Mouse (Mus musculus): Measurements from ENCODE around the gene Atg9b. TPM values are rescaled to one million over a fixed set of nuclear protein-coding genes. Genes with fewer than 3 reads are reported as not detected.

Gene Atg9b
- polyA plus RNA-seq, 1 experiment from 2014 or later = 1.9 TPM

DNA sequence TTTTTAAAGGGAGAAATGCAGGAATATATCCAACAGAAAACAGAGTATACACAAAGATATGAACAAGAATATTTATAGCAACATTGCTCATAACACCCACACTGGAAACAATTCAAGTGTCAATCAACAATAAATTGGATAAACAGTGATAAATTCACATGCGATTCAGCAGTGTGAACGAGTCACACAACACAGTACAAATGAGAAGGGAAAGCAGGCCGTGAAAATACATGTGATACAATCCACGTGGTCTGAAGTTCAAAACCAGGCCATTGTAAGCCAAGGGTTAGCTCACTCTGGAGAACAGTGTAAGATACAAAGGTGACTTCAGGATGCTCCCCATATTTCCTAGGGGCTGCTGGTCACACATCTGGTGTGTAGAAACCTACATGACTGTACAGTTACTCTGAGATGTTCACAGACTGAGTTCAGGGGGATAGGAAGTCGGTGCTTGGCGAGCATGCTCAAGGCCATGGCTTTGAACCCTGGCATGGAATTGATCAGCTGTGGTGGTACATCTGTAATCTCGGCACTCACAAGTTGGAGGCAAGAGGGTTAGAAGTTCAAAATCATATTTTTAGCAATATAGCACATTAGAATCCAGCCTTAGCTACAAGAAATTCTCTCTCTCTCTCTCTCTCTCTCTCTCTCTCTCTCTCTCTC is 17.1 kb downstream of the Atg9b start:
- 0 out of 2 replicates have a peak, but pooled peaks have one; percentile 24 for ATAC-seq
- WGBS = 54% methylated on average over 7 of the region's 7 CpGs

DNA sequence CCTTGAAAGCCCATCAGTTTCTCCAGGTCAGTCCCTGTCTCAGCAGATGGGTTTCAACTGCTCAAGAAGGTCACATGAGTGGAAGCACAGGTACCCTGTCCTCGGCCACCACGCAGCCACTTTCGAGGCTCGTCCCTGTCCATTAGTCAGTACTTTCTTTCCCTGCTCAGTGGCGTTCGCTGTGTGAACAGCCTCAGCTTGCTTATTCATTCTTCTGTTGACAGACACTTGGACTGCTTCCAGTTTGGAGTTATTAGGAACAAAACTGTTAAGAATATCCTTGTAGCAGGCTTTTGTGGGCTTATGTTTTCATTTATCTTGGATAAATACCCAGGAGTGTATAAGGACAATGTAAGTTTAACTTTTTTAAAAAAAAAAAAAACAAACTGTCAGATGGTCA is 17.7 kb downstream of the Atg9b start:
- peak; percentile 56 for ATAC-seq
- Histone ChIP-seq H3K9ac (replicated peaks; ENCODE audit: low read depth, low read length) (no peak overlapping the region), H3K36me3 (ENCODE audit: control insufficient read depth, insufficient read depth) (no peaks in the 10 kb centered on the region), H3K4me2 (ENCODE audit: low read length) (no peak overlapping the region), H3K9me3 (ENCODE audit: control insufficient read depth, low read length) (no peaks in the 10 kb centered on the region), H3K27ac (ENCODE audit: low read length) (no peak overlapping the region), H3K4me1 (replicated peaks; ENCODE audit: control insufficient read depth, insufficient read depth, low read length) (peaks cover 11% of the 10 kb centered on the region), H3K4me3 (replicated peaks; ENCODE audit: low read length) (no peak overlapping the region), H3K27me3 (replicated peaks; ENCODE audit: control insufficient read depth, insufficient read depth, low read length) (no peaks in the 10 kb centered on the region)
- 13% methylated on average over 6 of the region's 6 CpGs for WGBS

More for the DNA sequence above, 17.1 kb downstream of the Atg9b start:
- no peak overlapping the region for H3K27ac ChIP-seq (ENCODE audit: low read length)
- no peaks in the 10 kb centered on the region for H3K27me3 ChIP-seq (replicated peaks; ENCODE audit: control insufficient read depth, insufficient read depth, low read length)
- no peak overlapping the region for H3K4me2 ChIP-seq (ENCODE audit: low read length)
- H3K9ac ChIP-seq (replicated peaks; ENCODE audit: low read depth, low read length) = no peak overlapping the region
- peaks cover 11% of the 10 kb centered on the region for H3K4me1 ChIP-seq (replicated peaks; ENCODE audit: control insufficient read depth, insufficient read depth, low read length)
- no peaks in the 10 kb centered on the region for H3K9me3 ChIP-seq (ENCODE audit: control insufficient read depth, low read length)
- no peaks in the 10 kb centered on the region for H3K36me3 ChIP-seq (ENCODE audit: control insufficient read depth, insufficient read depth)
- H3K4me3 ChIP-seq (replicated peaks; ENCODE audit: low read length) = no peak overlapping the region

DNA sequence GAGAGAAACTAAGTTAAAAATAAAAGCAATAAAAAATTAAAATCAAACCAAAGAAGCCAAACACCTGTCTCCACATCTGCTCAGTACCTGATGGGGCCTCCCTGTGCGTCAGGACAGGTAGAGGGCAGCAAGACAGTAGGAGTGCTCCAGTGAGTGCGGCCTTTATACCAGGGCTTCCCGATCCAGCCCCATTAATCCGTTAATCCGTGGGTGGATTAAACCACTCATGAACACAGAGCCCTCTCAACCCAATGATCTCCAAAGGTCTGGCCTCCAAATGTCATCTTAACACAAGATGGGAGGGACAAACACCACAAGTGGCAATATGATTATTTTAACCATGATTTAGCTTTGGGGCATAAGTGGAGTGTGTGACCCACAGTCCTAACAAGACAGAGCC is 18.1 kb downstream of the Atg9b start:
- WGBS = 49% methylated on average over 5 of the region's 5 CpGs
- no peak for ATAC-seq

DNA sequence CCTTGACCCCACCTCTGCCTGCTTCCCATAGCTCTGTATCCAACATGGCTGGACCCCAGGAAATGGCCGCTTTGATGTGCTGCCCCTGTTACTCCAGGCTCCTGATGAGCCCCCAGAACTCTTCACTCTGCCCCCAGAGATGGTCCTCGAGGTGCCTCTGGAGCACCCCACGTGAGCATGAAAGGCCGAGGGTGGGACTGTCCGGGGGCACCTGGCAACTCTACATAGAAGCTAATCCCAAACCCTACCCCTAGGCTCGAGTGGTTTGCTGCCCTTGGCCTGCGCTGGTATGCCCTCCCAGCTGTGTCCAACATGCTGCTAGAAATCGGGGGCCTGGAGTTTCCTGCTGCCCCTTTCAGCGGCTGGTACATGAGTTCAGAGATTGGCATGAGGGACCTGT is 22.2 kb downstream of the Atg9b start:
- H3K4me2 ChIP-seq (ENCODE audit: low read length) = no peak overlapping the region
- no peaks in the 10 kb centered on the region for H3K36me3 ChIP-seq (ENCODE audit: control insufficient read depth, insufficient read depth)
- H3K9ac ChIP-seq (replicated peaks; ENCODE audit: low read depth, low read length) = no peak overlapping the region
- no peak overlapping the region for H3K4me3 ChIP-seq (replicated peaks; ENCODE audit: low read length)
- no peaks in the 10 kb centered on the region for H3K9me3 ChIP-seq (ENCODE audit: control insufficient read depth, low read length)
- H3K4me1 ChIP-seq (replicated peaks; ENCODE audit: control insufficient read depth, insufficient read depth, low read length) = peaks cover 8% of the 10 kb centered on the region
- no peak for ATAC-seq
- H3K27ac ChIP-seq (ENCODE audit: low read length) = no peak overlapping the region
- 89% methylated on average over 9 of the region's 9 CpGs for WGBS
- H3K27me3 ChIP-seq (replicated peaks; ENCODE audit: control insufficient read depth, insufficient read depth, low read length) = no peaks in the 10 kb centered on the region

More for the DNA sequence above, 18.1 kb downstream of the Atg9b start:
- no peak overlapping the region for H3K4me2 ChIP-seq (ENCODE audit: low read length)
- no peak overlapping the region for H3K27ac ChIP-seq (ENCODE audit: low read length)
- no peaks in the 10 kb centered on the region for H3K27me3 ChIP-seq (replicated peaks; ENCODE audit: control insufficient read depth, insufficient read depth, low read length)
- no peak overlapping the region for H3K9ac ChIP-seq (replicated peaks; ENCODE audit: low read depth, low read length)
- H3K4me3 ChIP-seq (replicated peaks; ENCODE audit: low read length) = no peak overlapping the region
- H3K36me3 ChIP-seq (ENCODE audit: control insufficient read depth, insufficient read depth) = no peaks in the 10 kb centered on the region
- peaks cover 11% of the 10 kb centered on the region for H3K4me1 ChIP-seq (replicated peaks; ENCODE audit: control insufficient read depth, insufficient read depth, low read length)
- no peaks in the 10 kb centered on the region for H3K9me3 ChIP-seq (ENCODE audit: control insufficient read depth, low read length)

DNA sequence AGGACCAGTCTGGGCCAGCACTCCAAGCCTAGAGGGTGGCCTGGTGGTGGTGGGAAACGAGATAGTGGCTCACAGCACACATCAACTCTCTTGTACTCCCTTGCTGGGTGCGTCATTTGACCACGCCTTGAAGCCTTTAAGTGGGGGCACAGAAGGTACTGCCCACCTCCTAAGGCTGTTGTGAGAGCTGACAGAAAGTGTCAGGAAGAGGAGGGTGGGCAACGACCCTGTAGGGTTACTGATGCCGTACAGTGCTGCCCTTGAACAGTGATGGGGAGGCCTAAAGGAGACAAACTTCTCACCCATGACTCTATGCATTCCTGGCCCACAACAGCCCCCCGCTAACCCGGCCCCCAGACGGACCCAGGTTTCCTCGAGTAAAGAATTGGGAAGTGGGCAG is 25.5 kb downstream of the Atg9b start:
- 79% methylated on average over 9 of the region's 9 CpGs for WGBS
- Histone ChIP-seq H3K4me1 (replicated peaks; ENCODE audit: control insufficient read depth, insufficient read depth, low read length) (no peaks in the 10 kb centered on the region), H3K4me2 (ENCODE audit: low read length) (no peak overlapping the region), H3K4me3 (replicated peaks; ENCODE audit: low read length) (no peak overlapping the region), H3K9ac (replicated peaks; ENCODE audit: low read depth, low read length) (no peak overlapping the region), H3K27ac (ENCODE audit: low read length) (no peak overlapping the region), H3K9me3 (ENCODE audit: control insufficient read depth, low read length) (no peaks in the 10 kb centered on the region), H3K36me3 (ENCODE audit: control insufficient read depth, insufficient read depth) (no peaks in the 10 kb centered on the region), H3K27me3 (replicated peaks; ENCODE audit: control insufficient read depth, insufficient read depth, low read length) (no peaks in the 10 kb centered on the region)
- ATAC-seq = no peak

DNA sequence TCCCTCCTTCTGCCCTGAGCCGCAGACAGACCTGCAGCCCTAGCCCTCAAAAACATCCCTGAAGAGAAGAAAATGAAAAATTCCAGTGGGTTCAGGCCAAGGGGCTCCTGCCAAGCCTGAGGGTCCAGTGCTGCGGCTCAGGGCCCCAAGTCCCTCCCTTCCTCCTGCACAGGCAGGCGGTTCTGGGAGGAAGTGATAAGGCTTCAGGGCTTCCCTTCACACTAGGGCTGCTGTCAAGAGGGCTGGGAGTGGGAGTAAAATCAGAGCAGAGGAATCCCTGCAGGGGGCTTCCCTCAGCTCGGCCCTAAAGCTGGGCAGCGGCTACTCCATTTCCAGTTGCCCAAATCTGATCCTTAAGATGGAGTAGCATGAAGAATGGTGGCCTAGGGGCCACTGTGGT is 26.4 kb downstream of the Atg9b start:
- Histone ChIP-seq H3K4me1 (replicated peaks; ENCODE audit: control insufficient read depth, insufficient read depth, low read length) (no peaks in the 10 kb centered on the region), H3K4me2 (ENCODE audit: low read length) (no peak overlapping the region), H3K9ac (replicated peaks; ENCODE audit: low read depth, low read length) (no peak overlapping the region), H3K9me3 (ENCODE audit: control insufficient read depth, low read length) (no peaks in the 10 kb centered on the region), H3K36me3 (ENCODE audit: control insufficient read depth, insufficient read depth) (no peaks in the 10 kb centered on the region), H3K27me3 (replicated peaks; ENCODE audit: control insufficient read depth, insufficient read depth, low read length) (no peaks in the 10 kb centered on the region), H3K27ac (ENCODE audit: low read length) (no peak overlapping the region), H3K4me3 (replicated peaks; ENCODE audit: low read length) (no peak overlapping the region)
- ATAC-seq = no peak
- WGBS = 54% methylated on average over 5 of the region's 5 CpGs

DNA sequence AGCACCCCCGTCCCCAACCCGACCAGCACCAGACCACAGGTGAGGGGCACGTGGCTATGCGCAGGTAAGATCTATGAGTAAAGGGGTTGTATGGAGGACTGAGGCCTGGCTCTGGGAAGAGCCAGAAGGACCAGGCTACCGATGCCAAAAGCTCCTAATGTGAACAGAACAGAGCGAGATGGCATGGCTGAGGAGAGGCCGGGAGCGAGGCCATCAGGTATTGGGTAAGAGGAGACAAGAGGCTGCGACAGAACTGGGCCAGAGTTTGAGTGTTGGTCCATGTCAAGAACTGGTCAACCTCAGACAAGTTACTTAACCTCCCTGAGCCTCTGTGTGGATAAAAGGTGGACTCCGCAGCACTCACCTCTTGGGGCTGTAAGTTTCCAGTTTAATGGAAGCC is 27.0 kb downstream of the Atg9b start:
- H3K36me3 ChIP-seq (ENCODE audit: control insufficient read depth, insufficient read depth) = no peaks in the 10 kb centered on the region
- no peaks in the 10 kb centered on the region for H3K27me3 ChIP-seq (replicated peaks; ENCODE audit: control insufficient read depth, insufficient read depth, low read length)
- H3K9ac ChIP-seq (replicated peaks; ENCODE audit: low read depth, low read length) = no peak overlapping the region
- ATAC-seq = no peak
- H3K4me1 ChIP-seq (replicated peaks; ENCODE audit: control insufficient read depth, insufficient read depth, low read length) = no peaks in the 10 kb centered on the region
- H3K27ac ChIP-seq (ENCODE audit: low read length) = no peak overlapping the region
- WGBS = 85% methylated on average over 10 of the region's 10 CpGs
- no peak overlapping the region for H3K4me3 ChIP-seq (replicated peaks; ENCODE audit: low read length)
- no peak overlapping the region for H3K4me2 ChIP-seq (ENCODE audit: low read length)
- no peaks in the 10 kb centered on the region for H3K9me3 ChIP-seq (ENCODE audit: control insufficient read depth, low read length)

DNA sequence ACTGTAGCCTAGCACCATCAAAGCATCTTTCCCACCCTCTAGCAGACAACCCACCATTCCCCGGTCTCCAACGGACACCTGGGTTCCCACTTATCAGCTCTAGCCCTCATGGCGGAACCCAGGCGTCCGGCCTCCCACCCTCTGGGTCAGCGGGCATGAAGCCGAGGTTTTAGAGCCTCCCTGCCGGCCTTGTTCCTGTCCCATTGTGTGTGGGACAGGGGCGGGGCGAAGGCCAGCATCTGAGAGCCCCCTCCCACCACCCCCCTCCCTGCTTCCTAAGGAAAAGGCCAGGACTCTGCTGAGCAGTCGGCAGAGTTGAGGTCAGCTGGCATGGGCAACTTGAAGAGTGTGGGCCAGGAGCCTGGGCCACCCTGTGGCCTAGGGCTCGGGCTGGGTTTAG is 27.4 kb downstream of the Atg9b start, which contains the start of gene Nos3:
TSS of gene Nos3 (plus strand) at position 303 of the 400 bp plus-strand sequence.
- Histone ChIP-seq H3K27ac (ENCODE audit: low read length) (no peak within 1 kb of the TSS), H3K27me3 (replicated peaks; ENCODE audit: control insufficient read depth, insufficient read depth, low read length) (no peaks in the 10 kb centered on the region), H3K9me3 (ENCODE audit: control insufficient read depth, low read length) (no peaks in the 10 kb centered on the region), H3K4me3 (replicated peaks; ENCODE audit: low read length) (no peak within 1 kb of the TSS), H3K4me1 (replicated peaks; ENCODE audit: control insufficient read depth, insufficient read depth, low read length) (no peaks in the 10 kb centered on the region), H3K4me2 (ENCODE audit: low read length) (no peak within 1 kb of the TSS), H3K36me3 (ENCODE audit: control insufficient read depth, insufficient read depth) (no peaks in the 10 kb centered on the region), H3K9ac (replicated peaks; ENCODE audit: low read depth, low read length) (no peak within 1 kb of the TSS)
- WGBS = 27% methylated on average over 12 of the region's 12 CpGs
- ATAC-seq = no peak

DNA sequence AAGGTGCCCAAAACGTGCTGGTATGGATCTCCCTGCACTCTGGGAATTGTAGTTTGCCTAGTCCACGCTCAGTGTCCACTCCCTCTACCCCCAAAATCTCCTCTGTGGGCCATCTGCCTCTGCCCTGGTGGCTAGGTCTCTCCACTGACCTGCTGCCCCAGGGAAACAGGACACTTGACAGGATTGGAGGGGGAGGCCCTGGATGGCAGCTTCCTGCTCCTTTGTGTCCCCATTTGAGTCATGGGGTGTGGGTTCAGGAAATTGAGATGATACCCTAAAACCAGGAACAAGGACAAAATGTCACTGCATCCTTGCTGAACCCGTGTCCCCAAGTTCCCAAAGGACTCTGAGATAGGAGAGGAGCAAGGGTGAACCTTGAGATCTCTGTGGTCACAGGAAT is 27.9 kb downstream of the Atg9b start:
- Histone ChIP-seq H3K4me3 (replicated peaks; ENCODE audit: low read length) (no peak overlapping the region), H3K27ac (ENCODE audit: low read length) (no peak overlapping the region), H3K4me1 (replicated peaks; ENCODE audit: control insufficient read depth, insufficient read depth, low read length) (no peaks in the 10 kb centered on the region), H3K4me2 (ENCODE audit: low read length) (no peak overlapping the region), H3K27me3 (replicated peaks; ENCODE audit: control insufficient read depth, insufficient read depth, low read length) (no peaks in the 10 kb centered on the region), H3K9me3 (ENCODE audit: control insufficient read depth, low read length) (no peaks in the 10 kb centered on the region), H3K9ac (replicated peaks; ENCODE audit: low read depth, low read length) (no peak overlapping the region), H3K36me3 (ENCODE audit: control insufficient read depth, insufficient read depth) (no peaks in the 10 kb centered on the region)
- no peak for ATAC-seq
- WGBS = 66% methylated on average over 3 of the region's 3 CpGs

DNA sequence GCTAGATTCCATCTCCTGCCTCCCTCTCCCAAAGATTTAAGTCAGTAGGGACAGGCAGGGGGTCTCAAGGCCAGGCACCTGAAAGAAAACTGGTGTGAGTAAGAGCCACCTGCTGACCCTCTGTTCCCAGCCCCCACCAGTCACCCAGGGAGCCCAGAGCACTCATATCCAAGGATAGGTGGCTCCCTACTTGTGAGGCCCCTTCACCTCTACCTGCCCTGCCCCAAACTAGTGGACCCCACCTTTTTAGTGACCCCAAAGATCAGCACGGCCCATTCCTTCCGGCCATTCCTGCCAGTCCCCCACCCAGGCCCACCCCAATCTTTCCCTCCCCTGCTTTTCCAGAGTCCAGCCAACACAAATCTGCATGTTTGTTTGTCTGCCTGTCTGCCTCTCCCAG is 28.5 kb downstream of the Atg9b start:
- Histone ChIP-seq H3K27me3 (replicated peaks; ENCODE audit: control insufficient read depth, insufficient read depth, low read length) (no peaks in the 10 kb centered on the region), H3K36me3 (ENCODE audit: control insufficient read depth, insufficient read depth) (no peaks in the 10 kb centered on the region), H3K9ac (replicated peaks; ENCODE audit: low read depth, low read length) (no peak overlapping the region), H3K27ac (ENCODE audit: low read length) (no peak overlapping the region), H3K4me2 (ENCODE audit: low read length) (no peak overlapping the region), H3K4me3 (replicated peaks; ENCODE audit: low read length) (no peak overlapping the region), H3K9me3 (ENCODE audit: control insufficient read depth, low read length) (no peaks in the 10 kb centered on the region), H3K4me1 (replicated peaks; ENCODE audit: control insufficient read depth, insufficient read depth, low read length) (no peaks in the 10 kb centered on the region)
- WGBS = 88% methylated on average over 2 of the region's 2 CpGs
- no peak for ATAC-seq

Measured in forebrain, embryonic 16.5 days (tissue).